In genomic region chr9:107278527-107279377, GRCm38 (mm10) we compare ENCODE assay signal across 8 mouse cellular contexts. TPM values are rescaled to one million over a fixed set of nuclear protein-coding genes. Genes with fewer than 3 reads are reported as not detected.
DNase-seq lines count a peak whose midpoint lies in the region; ATAC-seq lines count a peak whose summit lies in the region.

No protein-coding gene starts in this region.

- no peak overlapping the region for H3K4me3 ChIP-seq in hindbrain, embryonic 10.5 days
- no peak overlapping the region for H3K4me3 ChIP-seq in hindbrain, embryonic 11.5 days (ENCODE audit: low read depth, low read length)
- H3K4me3 ChIP-seq in hindbrain, embryonic 12.5 days = no peak overlapping the region

- ATAC-seq in hindbrain, embryonic 11.5 days (ENCODE audit: low FRiP score) = no peak
- peak; percentile 59; the same call in 1 of the 2 replicates for ATAC-seq in hindbrain, embryonic 12.5 days (ENCODE audit: low FRiP score)
- ATAC-seq in erythroblast, adult 5-6 weeks (replicated peaks; ENCODE audit: low FRiP score, poor library complexity, severe bottlenecking) = no peak

- DNase-seq in hindbrain, embryonic 10.5 days (ENCODE audit: low spot score) = no peak
- no peak for DNase-seq in hindbrain, embryonic 11.5 days (ENCODE audit: low spot score)
- DNase-seq in ES-CJ7 (ENCODE audit: low read depth, low spot score) = peak; percentile 38
- peak; percentile 84 to 85 for DNase-seq in cerebellum, adult 18-20 months
- DNase-seq in lung, adult 18-20 months = peak; percentile 61 to 80
- DNase-seq in embryo, embryonic 10.5 days (ENCODE audit: low spot score) = no peak

- no peaks in the 10 kb centered on the region for H3K9me3 ChIP-seq in hindbrain, embryonic 10.5 days
- H3K9me3 ChIP-seq in hindbrain, embryonic 11.5 days (ENCODE audit: control insufficient read depth, low read length) = no peaks in the 10 kb centered on the region
- no peaks in the 10 kb centered on the region for H3K9me3 ChIP-seq in hindbrain, embryonic 12.5 days (replicated peaks)

- peaks cover 40% of the 10 kb centered on the region for H3K4me1 ChIP-seq in hindbrain, embryonic 10.5 days (replicated peaks)
- H3K4me1 ChIP-seq in hindbrain, embryonic 11.5 days (replicated peaks; ENCODE audit: control insufficient read depth, insufficient read depth, low read length) = no peaks in the 10 kb centered on the region
- H3K4me1 ChIP-seq in hindbrain, embryonic 12.5 days = peaks cover 25% of the 10 kb centered on the region

- no peaks in the 10 kb centered on the region for H3K27me3 ChIP-seq in hindbrain, embryonic 10.5 days (ENCODE audit: insufficient read depth, poor library complexity, severe bottlenecking)
- no peaks in the 10 kb centered on the region for H3K27me3 ChIP-seq in hindbrain, embryonic 11.5 days (ENCODE audit: control insufficient read depth, insufficient read depth, low read length)
- no peaks in the 10 kb centered on the region for H3K27me3 ChIP-seq in hindbrain, embryonic 12.5 days

- H3K36me3 ChIP-seq in hindbrain, embryonic 10.5 days = no peaks in the 10 kb centered on the region
- no peaks in the 10 kb centered on the region for H3K36me3 ChIP-seq in hindbrain, embryonic 11.5 days (ENCODE audit: control insufficient read depth, insufficient read depth, low read length)
- H3K36me3 ChIP-seq in hindbrain, embryonic 12.5 days = no peaks in the 10 kb centered on the region

- 58% methylated on average over 8 of the region's 8 CpGs for WGBS in hindbrain, embryonic 10.5 days
- 58% methylated on average over 8 of the region's 8 CpGs for WGBS in hindbrain, embryonic 11.5 days
- WGBS in hindbrain, embryonic 12.5 days = 47% methylated on average over 8 of the region's 8 CpGs

- H3K27ac ChIP-seq in hindbrain, embryonic 10.5 days = 0 out of 2 replicates have a peak overlapping the region, but pooled peaks have one; percentile 1
- no peak overlapping the region for H3K27ac ChIP-seq in hindbrain, embryonic 11.5 days (ENCODE audit: low read depth, low read length)
- H3K27ac ChIP-seq in hindbrain, embryonic 12.5 days = no peak overlapping the region

- H3K4me2 ChIP-seq in hindbrain, embryonic 11.5 days (replicated peaks; ENCODE audit: low read depth, low read length) = no peak overlapping the region
- no peak overlapping the region; the same call in 1 of the 2 replicates for H3K4me2 ChIP-seq in hindbrain, embryonic 12.5 days (replicated peaks)

- H3K9ac ChIP-seq in hindbrain, embryonic 11.5 days (ENCODE audit: low read depth, low read length) = no peak overlapping the region
- no peak overlapping the region for H3K9ac ChIP-seq in hindbrain, embryonic 12.5 days

RNA-seq across cellular contexts. Expression of gene Mapkapk3, which starts 10.9 kb away (rescaled TPM):
- 4.9 and 5.1 TPM in 2 replicates for polyA plus RNA-seq in hindbrain, embryonic 10.5 days (2016; fragmentation: Nextera tagmentation; extraction: Ambion mirVana)
- 2.6 and 3.4 TPM in 2 replicates for polyA plus RNA-seq in hindbrain, embryonic 11.5 days (2014; fragmentation: Nextera tagmentation; extraction: Ambion mirVana)
- polyA plus RNA-seq in hindbrain, embryonic 12.5 days (2016; fragmentation: Nextera tagmentation; extraction: Ambion mirVana) = 3.9 and 5.0 TPM in 2 replicates
- 10.8 and 25.3 TPM in 2 replicates for total RNA-seq in erythroblast, adult 5-6 weeks (2015; ENCODE audit: low replicate concordance)
- 25.1 and 41.4 TPM in 2 replicates for total RNA-seq in erythroblast, adult 5-6 weeks (2017; ENCODE audit: low replicate concordance)

RNA-seq across cellular contexts. Expression of gene Cish, which starts 17.1 kb away (rescaled TPM):
- polyA plus RNA-seq in hindbrain, embryonic 10.5 days (2016; fragmentation: Nextera tagmentation; extraction: Ambion mirVana) = 8.8 and 9.7 TPM in 2 replicates
- polyA plus RNA-seq in hindbrain, embryonic 11.5 days (2014; fragmentation: Nextera tagmentation; extraction: Ambion mirVana) = 2.8 and 6.5 TPM in 2 replicates
- polyA plus RNA-seq in hindbrain, embryonic 12.5 days (2016; fragmentation: Nextera tagmentation; extraction: Ambion mirVana) = 6.8 and 8.0 TPM in 2 replicates
- total RNA-seq in erythroblast, adult 5-6 weeks (2015; ENCODE audit: low replicate concordance) = 2.1 and 7.9 TPM in 2 replicates
- total RNA-seq in erythroblast, adult 5-6 weeks (2017; ENCODE audit: low replicate concordance) = 2.0 and 4.7 TPM in 2 replicates

RNA-seq across cellular contexts. Expression of gene Dock3, which starts 47.0 kb away (rescaled TPM):
- polyA plus RNA-seq in hindbrain, embryonic 10.5 days (2016; fragmentation: Nextera tagmentation; extraction: Ambion mirVana) = 4.8 and 5.1 TPM in 2 replicates
- 4.9 and 7.7 TPM in 2 replicates for polyA plus RNA-seq in hindbrain, embryonic 11.5 days (2014; fragmentation: Nextera tagmentation; extraction: Ambion mirVana)
- 13.4 and 14.4 TPM in 2 replicates for polyA plus RNA-seq in hindbrain, embryonic 12.5 days (2016; fragmentation: Nextera tagmentation; extraction: Ambion mirVana)
- total RNA-seq in erythroblast, adult 5-6 weeks (2015; ENCODE audit: low replicate concordance) = 1.5 TPM in 1 of 2 replicates, not detected in the other
- not detected in 2 replicates for total RNA-seq in erythroblast, adult 5-6 weeks (2017; ENCODE audit: low replicate concordance)

RNA-seq across cellular contexts. Expression of gene Hemk1, which starts 59.4 kb away (rescaled TPM):
- polyA plus RNA-seq in hindbrain, embryonic 10.5 days (2016; fragmentation: Nextera tagmentation; extraction: Ambion mirVana) = 12.1 and 13.4 TPM in 2 replicates
- polyA plus RNA-seq in hindbrain, embryonic 11.5 days (2014; fragmentation: Nextera tagmentation; extraction: Ambion mirVana) = 9.7 and 10.8 TPM in 2 replicates
- polyA plus RNA-seq in hindbrain, embryonic 12.5 days (2016; fragmentation: Nextera tagmentation; extraction: Ambion mirVana) = 12.1 and 14.1 TPM in 2 replicates
- total RNA-seq in erythroblast, adult 5-6 weeks (2015; ENCODE audit: low replicate concordance) = 2.7 TPM in 1 of 2 replicates, not detected in the other
- 0.94 and 5.2 TPM in 2 replicates for total RNA-seq in erythroblast, adult 5-6 weeks (2017; ENCODE audit: low replicate concordance)

Comparison
In these comparisons a context has a peak if more than half of its experiments do, and no peak if none do; other contexts are left out.
1. DNase-seq: peak in ES-CJ7 (single experiment), cerebellum, adult 18-20 months (2 of 2) and lung, adult 18-20 months (2 of 2); none in hindbrain, embryonic 10.5 days (single experiment), hindbrain, embryonic 11.5 days (single experiment) and embryo, embryonic 10.5 days (single experiment).